Mouse (Mus musculus) kidney, embryonic 15.5 days (tissue): ENCODE measurements at regions not wholly inside any gene's neighbourhood (a gene's known extent, or its start where the extent isn't known, plus 50 kb on each side); places are given as distances from the start of the nearest gene placed in this dataset.

ENCODE experiments used
- ATAC-seq: fragments of 200-750 bp; cut with Nextera tagmentation; replicated peaks from 2 replicates; pipeline ENCODE4 v1.8.0; 2017; ENCODE audit warnings: moderate TSS enrichment; ENCODE audit not compliant: low FRiP score
- H3K27ac ChIP-seq: fragments of 300-500 bp; sonication (generic); 2 replicates; pipeline ENCODE4 v1.5.1; 2015; ENCODE audit warnings: mild to moderate bottlenecking, inconsistent platforms
- H3K27me3 ChIP-seq: fragments of 300-500 bp; sonication (generic); 2 replicates; pipeline ENCODE4 v1.6.1; 2015; ENCODE audit warnings: inconsistent platforms
- H3K36me3 ChIP-seq: fragments of 300-500 bp; sonication (generic); 2 replicates; pipeline ENCODE4 v1.6.1; 2015; ENCODE audit warnings: inconsistent platforms
- H3K4me1 ChIP-seq: fragments of 300-500 bp; sonication (generic); 2 replicates; pipeline ENCODE4 v1.6.1; 2015; ENCODE audit warnings: inconsistent platforms
- H3K4me2 ChIP-seq: fragments of 300-500 bp; sonication (generic); 2 replicates; pipeline ENCODE4 v1.6.1; 2015; ENCODE audit warnings: moderate library complexity, mild to moderate bottlenecking, inconsistent platforms
- H3K4me3 ChIP-seq: fragments of 300-500 bp; sonication (generic); replicated peaks from 2 replicates; pipeline ENCODE4 v1.5.1; 2015; ENCODE audit warnings: mild to moderate bottlenecking, inconsistent platforms
- H3K9ac ChIP-seq: fragments of 300-500 bp; sonication (generic); 2 replicates; pipeline ENCODE4 v1.6.1; 2015; ENCODE audit warnings: mild to moderate bottlenecking, inconsistent platforms
- H3K9me3 ChIP-seq: fragments of 300-500 bp; sonication (generic); replicated peaks from 2 replicates; pipeline ENCODE4 v1.6.1; 2016; ENCODE audit warnings: inconsistent platforms
- WGBS: fragments of 180-500 bp; shearing (Covaris S2); methylation state at CpG from one replicate; pipeline ENCODE4 v1.1.7; 2015; ENCODE audit warnings: mixed read lengths; 5-methylcytosine and 5-hydroxymethylcytosine counted together

DNA sequence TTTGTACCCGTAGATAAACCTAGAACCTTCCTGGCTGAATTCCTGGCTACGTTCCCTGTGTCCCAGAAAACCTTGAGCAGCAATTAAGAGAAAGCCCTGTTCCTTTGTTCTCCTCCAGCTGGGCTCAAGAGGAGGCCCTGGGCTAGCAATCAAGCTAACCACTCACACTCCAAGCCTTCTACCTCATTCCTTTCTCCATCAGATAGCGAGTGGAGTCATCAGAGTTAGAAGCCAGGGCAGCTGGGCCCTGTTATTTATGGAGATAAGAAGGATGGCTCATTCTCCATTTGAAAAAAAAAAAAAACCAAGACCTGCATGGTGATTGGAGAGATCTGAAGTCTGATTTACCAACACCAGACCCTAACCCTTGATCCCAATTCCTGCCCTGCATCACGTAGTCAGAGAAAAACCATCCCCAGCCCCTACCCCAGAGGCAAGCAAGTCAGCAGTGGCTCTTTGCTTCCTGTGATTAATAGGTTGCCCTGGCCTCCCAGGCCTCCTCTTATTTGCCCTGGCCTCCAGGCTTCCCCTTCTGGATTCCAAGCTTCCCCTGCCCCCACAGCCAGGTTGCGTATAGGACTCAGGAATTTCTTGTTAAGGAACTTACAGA, 181.3 kb upstream of the Bcor start:
- no peak overlapping the region for H3K9ac ChIP-seq
- WGBS, result 54% methylated on average over 5 of the region's 5 CpGs
- H3K27me3 ChIP-seq, result 0 out of 2 replicates have a peak, but pooled peaks cover 3% of the 10 kb centered on the region
- H3K36me3 ChIP-seq, result no peaks in the 10 kb centered on the region
- H3K4me1 ChIP-seq, result no peaks in the 10 kb centered on the region
- no peak overlapping the region for H3K4me2 ChIP-seq
- no peak overlapping the region for H3K27ac ChIP-seq
- H3K4me3 ChIP-seq, result no peak overlapping the region
- ATAC-seq, result no peak
- no peaks in the 10 kb centered on the region for H3K9me3 ChIP-seq

DNA sequence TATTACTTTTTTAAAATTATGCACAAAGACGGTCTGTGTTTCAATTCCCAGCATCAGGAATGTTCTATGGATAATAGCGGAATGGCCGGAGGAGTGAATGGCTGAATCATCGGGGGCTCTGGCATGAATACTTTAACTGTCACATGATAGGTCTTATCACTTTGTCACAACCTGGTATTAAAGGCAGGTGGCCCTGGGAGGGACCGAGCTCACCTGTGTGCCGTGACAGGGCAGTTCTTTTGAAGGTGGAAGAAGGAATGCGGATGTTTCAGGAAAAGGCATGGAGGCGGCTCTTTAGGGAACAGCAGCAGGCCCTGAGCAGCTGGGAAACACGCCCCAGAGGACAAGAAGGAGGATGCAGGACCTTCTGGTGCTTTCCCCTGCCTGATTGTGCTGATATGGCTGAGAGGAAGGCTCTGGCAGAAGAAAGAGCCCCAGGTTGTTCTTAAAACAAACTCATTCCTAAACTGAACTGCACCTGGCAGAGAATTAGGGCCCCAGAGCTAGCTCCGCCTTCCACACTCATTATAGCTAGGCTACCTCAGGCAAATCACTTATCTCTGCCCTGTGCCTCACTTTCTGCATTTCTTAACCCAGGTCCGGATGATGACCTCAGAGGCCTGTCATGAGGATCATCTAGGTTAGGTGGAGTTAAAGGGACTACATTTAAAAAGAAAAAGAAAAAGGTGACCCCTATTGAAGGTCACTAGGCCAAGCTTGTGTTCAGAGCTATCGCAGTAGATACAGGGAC, 184.8 kb upstream of the Bcor start:
- no peak for ATAC-seq
- 0 out of 2 replicates have a peak, but pooled peaks cover 3% of the 10 kb centered on the region for H3K27me3 ChIP-seq
- H3K4me3 ChIP-seq, result no peak overlapping the region
- H3K4me2 ChIP-seq, result no peak overlapping the region
- H3K27ac ChIP-seq, result no peak overlapping the region
- no peaks in the 10 kb centered on the region for H3K4me1 ChIP-seq
- 84% methylated on average over 12 of the region's 12 CpGs for WGBS
- no peaks in the 10 kb centered on the region for H3K9me3 ChIP-seq
- no peaks in the 10 kb centered on the region for H3K36me3 ChIP-seq
- no peak overlapping the region for H3K9ac ChIP-seq

DNA sequence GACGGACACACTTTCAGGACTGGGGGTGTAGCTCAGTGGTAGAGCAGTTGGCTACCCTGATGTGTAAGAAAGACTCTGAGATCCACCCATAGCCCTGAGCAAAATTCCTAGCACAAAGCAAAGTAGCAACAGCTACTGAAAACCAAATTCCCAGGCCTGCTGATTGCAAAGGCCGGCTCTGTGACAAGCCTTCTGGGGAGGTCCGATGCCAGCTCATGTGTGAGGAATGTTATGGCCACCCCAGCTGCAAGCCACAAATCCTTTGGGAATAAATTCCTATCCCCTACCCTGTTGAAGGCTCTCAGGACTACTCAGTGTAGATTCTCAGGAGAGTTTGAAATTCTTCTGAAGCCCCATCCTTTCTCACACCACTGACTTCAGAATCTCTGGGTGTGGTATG, 186.7 kb upstream of the Bcor start:
- Histone ChIP-seq H3K27ac (no peak overlapping the region), H3K9ac (no peak overlapping the region), H3K36me3 (no peaks in the 10 kb centered on the region), H3K4me1 (no peaks in the 10 kb centered on the region), H3K4me2 (no peak overlapping the region), H3K27me3 (0 out of 2 replicates have a peak, but pooled peaks cover 3% of the 10 kb centered on the region), H3K9me3 (no peaks in the 10 kb centered on the region), H3K4me3 (no peak overlapping the region)
- 68% methylated on average over 3 of the region's 3 CpGs for WGBS
- ATAC-seq, result no peak

DNA sequence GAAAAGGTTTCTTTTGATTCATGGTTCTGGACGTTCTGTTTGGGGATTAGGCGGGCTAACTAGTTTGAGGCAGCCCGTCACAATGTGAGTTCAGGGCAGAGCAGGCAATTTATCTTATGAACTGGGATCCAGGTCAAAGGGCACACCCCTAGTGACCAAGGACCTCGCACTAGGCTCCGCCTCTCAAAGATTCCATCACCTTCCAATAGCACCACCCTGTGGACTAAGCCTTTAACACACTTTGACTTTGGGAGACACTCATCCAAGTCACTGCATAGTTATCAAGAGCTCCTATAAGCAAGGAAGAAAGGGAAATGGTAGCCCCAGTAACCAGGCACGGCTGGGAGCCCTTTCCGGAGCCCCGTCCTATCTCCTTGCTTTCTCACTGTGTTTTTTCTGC, 188.0 kb upstream of the Bcor start:
- H3K4me3 ChIP-seq, result no peak overlapping the region
- peaks cover 6% of the 10 kb centered on the region for H3K27me3 ChIP-seq
- WGBS, result 55% methylated on average over 8 of the region's 8 CpGs
- H3K36me3 ChIP-seq, result no peaks in the 10 kb centered on the region
- no peak overlapping the region for H3K27ac ChIP-seq
- H3K9me3 ChIP-seq, result no peaks in the 10 kb centered on the region
- ATAC-seq, result no peak
- no peak overlapping the region for H3K9ac ChIP-seq
- no peaks in the 10 kb centered on the region for H3K4me1 ChIP-seq
- no peak overlapping the region for H3K4me2 ChIP-seq

DNA sequence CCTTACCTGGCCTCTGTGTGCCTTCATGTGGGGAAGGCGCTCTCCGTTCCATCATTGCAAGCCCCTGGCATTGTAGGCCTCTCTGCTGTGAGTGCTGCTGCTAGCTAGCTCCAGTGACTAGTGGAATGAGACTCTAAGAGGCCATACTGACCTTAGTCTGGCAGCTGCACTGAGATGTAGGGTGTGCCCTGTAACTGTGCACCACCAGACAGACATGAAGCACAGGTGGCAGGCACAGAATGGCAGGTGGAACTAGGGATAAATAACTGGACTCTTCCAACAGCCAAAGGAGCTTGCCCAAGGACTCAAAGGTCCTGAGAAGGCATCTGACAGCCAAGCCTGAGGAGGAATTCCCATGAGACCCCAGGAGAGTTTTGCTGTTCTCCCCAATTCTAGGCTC, 194.7 kb upstream of the Bcor start:
- no peak overlapping the region for H3K4me2 ChIP-seq
- no peaks in the 10 kb centered on the region for H3K9me3 ChIP-seq

DNA sequence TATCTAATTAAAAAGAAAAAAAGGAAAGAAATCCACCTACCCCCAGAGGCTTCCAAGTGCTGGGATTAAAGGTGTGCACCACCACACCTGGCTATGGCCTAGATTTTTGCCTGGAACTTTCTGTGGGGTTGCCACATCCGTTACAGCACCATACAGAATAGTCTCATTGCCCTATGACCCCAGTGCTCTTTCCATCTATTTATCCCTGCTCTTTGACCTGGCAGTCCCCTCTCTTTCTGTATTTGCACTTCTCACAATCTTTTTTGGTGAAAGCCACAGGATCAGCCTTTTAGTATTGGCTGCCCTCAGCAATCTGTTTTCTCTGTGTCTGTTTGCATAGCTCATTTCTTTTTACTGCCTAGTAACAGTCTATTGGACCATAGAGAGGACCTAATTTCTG, 197.9 kb upstream of the Bcor start:
- WGBS, result 50% methylated on average over 1 of the region's 1 CpGs
- ATAC-seq, result no peak
- H3K9me3 ChIP-seq, result no peaks in the 10 kb centered on the region
- no peak overlapping the region for H3K27ac ChIP-seq
- H3K4me3 ChIP-seq, result no peak overlapping the region
- peaks cover 31% of the 10 kb centered on the region for H3K27me3 ChIP-seq
- no peak overlapping the region for H3K9ac ChIP-seq
- no peaks in the 10 kb centered on the region for H3K36me3 ChIP-seq
- H3K4me1 ChIP-seq, result no peaks in the 10 kb centered on the region
- H3K4me2 ChIP-seq, result no peak overlapping the region

More for the DNA sequence above, 194.7 kb upstream of the Bcor start:
- no peaks in the 10 kb centered on the region for H3K4me1 ChIP-seq
- no peak overlapping the region for H3K27ac ChIP-seq
- WGBS, result 94% methylated on average over 2 of the region's 2 CpGs
- H3K4me3 ChIP-seq, result no peak overlapping the region
- no peak for ATAC-seq
- H3K36me3 ChIP-seq, result no peaks in the 10 kb centered on the region
- no peak overlapping the region for H3K9ac ChIP-seq
- H3K27me3 ChIP-seq, result peaks cover 29% of the 10 kb centered on the region

DNA sequence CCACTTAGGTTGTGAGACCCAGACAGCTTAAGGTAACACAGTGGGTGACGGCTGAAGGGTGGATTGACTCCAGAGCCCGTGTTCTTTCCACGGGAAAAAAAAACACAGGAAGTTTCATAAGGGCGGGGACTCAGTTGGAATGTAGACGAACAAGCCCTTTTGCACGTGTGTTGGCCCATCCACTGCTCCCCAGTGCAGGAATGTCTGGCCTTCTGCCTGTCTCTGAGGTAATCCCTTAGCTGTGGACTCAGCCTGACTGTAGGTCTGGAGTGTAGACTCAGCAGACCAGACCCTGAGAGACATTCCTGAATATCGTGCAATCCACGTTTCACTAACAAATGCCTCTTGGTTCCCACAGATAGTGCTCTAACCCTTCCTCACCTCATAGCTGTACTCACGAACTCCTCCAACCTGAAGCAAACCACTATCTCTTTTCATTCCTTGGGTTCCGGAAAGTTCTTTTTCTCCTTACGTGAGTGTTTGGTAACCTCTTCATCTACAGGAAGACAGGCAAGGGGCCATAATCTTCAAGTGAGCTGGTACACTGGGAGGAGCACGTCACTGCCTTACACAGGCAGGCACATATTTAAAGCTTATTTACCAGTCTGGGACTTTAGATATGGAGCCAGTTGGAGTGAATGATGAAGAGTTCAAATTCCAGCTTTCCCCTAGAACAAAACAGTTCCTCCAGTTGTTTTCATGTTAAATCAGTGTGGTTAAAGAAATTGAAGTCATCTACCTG, 205.6 kb upstream of the Bcor start:
- Histone ChIP-seq H3K4me2 (no peak overlapping the region), H3K4me3 (no peak overlapping the region), H3K9ac (no peak overlapping the region), H3K4me1 (no peaks in the 10 kb centered on the region), H3K9me3 (no peaks in the 10 kb centered on the region), H3K27me3 (peaks cover 23% of the 10 kb centered on the region), H3K27ac (no peak overlapping the region), H3K36me3 (no peaks in the 10 kb centered on the region)
- 69% methylated on average over 12 of the region's 12 CpGs for WGBS
- ATAC-seq, result no peak

DNA sequence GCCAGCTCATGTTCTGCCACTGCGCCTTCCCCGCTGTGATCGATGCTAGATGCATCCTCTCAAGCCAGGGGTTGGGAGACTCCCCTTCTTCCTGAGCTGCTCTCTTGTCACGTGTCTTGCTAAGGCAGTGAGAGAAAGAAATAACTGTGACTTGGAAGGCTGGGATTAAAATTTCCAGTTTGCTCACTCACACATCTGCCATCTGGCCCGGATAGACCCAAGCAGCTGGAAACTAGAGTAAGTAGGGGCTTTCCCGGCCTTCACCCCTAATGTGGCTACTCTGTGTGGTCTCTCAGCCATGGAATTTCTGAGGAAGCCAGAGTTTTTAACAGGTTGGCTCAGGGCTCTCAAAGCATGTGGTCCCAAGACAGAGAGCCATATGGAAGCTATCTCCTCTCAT, 206.6 kb upstream of the Bcor start:
- no peak overlapping the region for H3K27ac ChIP-seq
- 82% methylated on average over 6 of the region's 6 CpGs for WGBS

DNA sequence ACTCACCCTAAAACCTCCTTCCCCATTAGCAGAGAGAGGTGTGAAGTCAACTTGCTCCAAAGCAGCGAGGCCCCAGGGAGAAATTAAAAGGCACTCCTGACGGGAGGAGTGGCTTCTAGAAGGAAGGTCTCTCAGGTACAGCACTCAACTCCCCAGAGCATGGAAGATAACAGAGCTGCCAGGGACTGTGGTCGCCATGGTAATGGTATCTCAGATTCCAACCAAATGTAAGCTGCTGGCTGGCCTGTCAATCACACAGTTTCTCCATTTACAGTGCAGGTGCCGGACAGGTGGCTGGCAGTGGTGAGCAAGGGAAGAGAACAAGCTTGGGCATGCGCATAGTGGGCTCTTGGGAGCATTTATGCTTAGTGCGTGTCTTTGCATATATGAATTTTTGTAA, 213.5 kb upstream of the Bcor start:
- no peak overlapping the region for H3K27ac ChIP-seq
- no peak for ATAC-seq
- WGBS, result 65% methylated on average over 6 of the region's 6 CpGs
- no peaks in the 10 kb centered on the region for H3K36me3 ChIP-seq
- H3K9ac ChIP-seq, result no peak overlapping the region
- no peak overlapping the region for H3K4me3 ChIP-seq
- H3K4me2 ChIP-seq, result no peak overlapping the region
- peaks cover 42% of the 10 kb centered on the region; the same call in 1 of the 2 replicates for H3K27me3 ChIP-seq
- H3K9me3 ChIP-seq, result no peaks in the 10 kb centered on the region
- 0 out of 2 replicates have a peak, but pooled peaks cover 6% of the 10 kb centered on the region for H3K4me1 ChIP-seq

More for the DNA sequence above, 206.6 kb upstream of the Bcor start:
- Histone ChIP-seq H3K4me2 (no peak overlapping the region), H3K9ac (no peak overlapping the region), H3K36me3 (no peaks in the 10 kb centered on the region), H3K4me1 (no peaks in the 10 kb centered on the region), H3K9me3 (no peaks in the 10 kb centered on the region), H3K4me3 (no peak overlapping the region), H3K27me3 (peaks cover 31% of the 10 kb centered on the region)
- no peak for ATAC-seq

DNA sequence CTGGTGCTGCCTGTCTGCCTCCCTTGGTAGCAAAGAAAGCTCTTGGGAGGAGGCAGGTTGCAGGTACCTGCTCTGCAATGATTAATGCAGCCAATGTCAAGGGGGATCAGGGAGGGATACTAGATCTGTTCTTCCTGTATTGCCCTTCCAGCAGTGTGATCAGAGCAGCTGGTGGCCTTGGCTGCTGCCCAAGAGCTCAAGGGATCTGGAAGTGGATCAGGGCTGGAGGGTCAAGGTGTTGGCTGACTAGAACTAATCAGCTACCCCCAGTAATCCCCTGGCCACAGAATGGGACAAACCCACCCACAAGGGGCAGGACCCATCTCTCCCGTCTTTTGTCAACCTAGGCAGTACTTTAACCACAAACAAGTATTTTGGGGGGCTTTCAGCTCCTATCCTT, 211.8 kb upstream of the Atp6ap2 start:
- Histone ChIP-seq H3K9me3 (no peaks in the 10 kb centered on the region), H3K9ac (no peak overlapping the region), H3K27ac (no peak overlapping the region), H3K36me3 (no peaks in the 10 kb centered on the region), H3K4me1 (0 out of 2 replicates have a peak, but pooled peaks cover 6% of the 10 kb centered on the region), H3K4me3 (no peak overlapping the region), H3K27me3 (peaks cover 52% of the 10 kb centered on the region), H3K4me2 (no peak overlapping the region)
- WGBS, result 50% methylated on average over 1 of the region's 1 CpGs
- no peak for ATAC-seq

DNA sequence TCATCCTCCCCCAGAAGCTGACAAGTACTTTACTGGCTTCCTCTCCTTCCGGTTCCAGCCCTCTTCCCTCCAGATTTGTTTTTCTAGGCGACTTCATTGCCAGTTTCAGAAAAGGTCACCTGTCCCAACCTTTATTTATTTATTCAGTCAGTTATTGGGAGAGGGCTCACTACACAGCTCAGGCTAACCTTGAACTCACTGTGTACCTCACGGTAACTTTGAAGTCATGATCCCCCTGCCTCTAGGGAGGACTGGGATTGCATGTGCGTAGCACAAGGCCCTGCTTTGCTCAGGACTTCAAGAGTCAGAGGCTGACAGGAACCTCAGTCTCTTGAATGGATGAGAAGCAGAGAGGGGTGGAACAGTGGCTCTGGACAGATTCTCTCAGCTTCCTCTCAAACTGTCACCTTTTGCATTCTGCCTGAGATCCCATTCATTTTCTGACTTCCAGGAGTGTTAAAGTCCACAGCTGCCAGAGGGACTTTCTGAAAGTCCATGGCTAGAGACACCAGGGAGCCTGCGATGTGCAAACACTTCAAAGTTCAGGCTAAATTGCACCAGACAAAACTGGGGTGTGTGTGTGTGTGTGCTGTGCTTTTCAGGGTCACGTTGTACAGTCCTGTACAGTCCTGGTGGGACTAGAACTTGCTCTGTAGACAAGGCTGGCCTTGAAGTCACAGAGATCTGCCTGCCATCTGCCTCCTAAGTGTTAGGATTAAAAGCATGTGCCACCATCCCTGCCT, 211.2 kb upstream of the Atp6ap2 start:
- Histone ChIP-seq H3K4me1 (0 out of 2 replicates have a peak, but pooled peaks cover 6% of the 10 kb centered on the region), H3K27me3 (peaks cover 49% of the 10 kb centered on the region), H3K4me3 (no peak overlapping the region), H3K9me3 (no peaks in the 10 kb centered on the region), H3K9ac (no peak overlapping the region), H3K36me3 (no peaks in the 10 kb centered on the region), H3K4me2 (no peak overlapping the region), H3K27ac (no peak overlapping the region)
- 53% methylated on average over 6 of the region's 6 CpGs for WGBS
- ATAC-seq, result no peak
